Mouse (Mus musculus) heart, adult 2 months (tissue): ENCODE data around the gene Mtch2. TPM values are rescaled to one million over a fixed set of nuclear protein-coding genes. Genes with fewer than 3 reads are reported as not detected.

ENCODE experiments used
- DNase-seq, 2 experiments: peaks; one replicate each; pipeline ENCODE4 v3.0.0; 2021
- H3K27ac ChIP-seq: fragments of 200-600 bp; 2 replicates; pipeline ENCODE4 v1.8.1; 2022
- H3K27me3 ChIP-seq: fragments of 200-500 bp; 2 replicates; pipeline ENCODE4 v1.6.1; 2012; ENCODE audit warnings: mild to moderate bottlenecking, low read length, inconsistent platforms, mixed read lengths; ENCODE audit not compliant: control insufficient read depth, insufficient read depth
- H3K36me3 ChIP-seq: fragments of 200-500 bp; 2 replicates; pipeline ENCODE4 v1.6.1; 2012; ENCODE audit warnings: low read length, inconsistent platforms; ENCODE audit not compliant: control insufficient read depth, insufficient read depth
- H3K4me1 ChIP-seq: fragments of 200-500 bp; 2 replicates; pipeline ENCODE4 v1.6.1; 2011; ENCODE audit warnings: low read length; ENCODE audit not compliant: control insufficient read depth, insufficient read depth
- H3K4me3 ChIP-seq: fragments of 200-600 bp; 2 replicates; pipeline ENCODE4 v1.8.1; 2022
- H3K79me2 ChIP-seq: fragments of 200-500 bp; replicated peaks from 2 replicates; pipeline ENCODE4 v1.6.1; 2012; ENCODE audit warnings: mild to moderate bottlenecking, inconsistent platforms, low read length, moderate library complexity, mixed read lengths; ENCODE audit not compliant: control insufficient read depth, insufficient read depth
- H3K9ac ChIP-seq: fragments of 200-500 bp; 2 replicates; pipeline ENCODE4 v1.6.1; 2012; ENCODE audit warnings: low read depth, mild to moderate bottlenecking, control low read depth, inconsistent platforms, low read length, mixed read lengths
- CTCF ChIP-seq: fragments of 200-600 bp; IDR thresholded peaks from 2 replicates; pipeline ENCODE4 v1.8.1; 2022; ENCODE audit warnings: antibody characterized with exemption, mild to moderate bottlenecking, moderate library complexity
- EP300 ChIP-seq: fragments of 200-500 bp; IDR thresholded peaks from 2 replicates; pipeline ENCODE4 v1.6.1; 2011; ENCODE audit warnings: low read depth, low read length, control low read depth; ENCODE audit not compliant: insufficient read depth
- POLR2A ChIP-seq: fragments of 200-500 bp; IDR thresholded peaks from 2 replicates; pipeline ENCODE4 v1.6.1; 2011; ENCODE audit warnings: mild to moderate bottlenecking, low read depth, low read length, control low read depth; ENCODE audit not compliant: insufficient read depth
- WGBS: fragments of 180-500 bp; shearing (Covaris S2); methylation state at CpG from one replicate; pipeline ENCODE4 v1.1.7; 2018; 5-methylcytosine and 5-hydroxymethylcytosine counted together
- intact Hi-C: fragments of 180-260 bp; cut with DNase I; formaldehyde crosslinking; loops from one replicate; pipeline ENCODE4 v1.15.1; 2025
- polyA plus RNA-seq: library from polyadenylated mRNA; depleted of rRNA; stranded (reverse); fragments of >200 nt; gene quantifications from 2 replicates; pipeline ENCODE4 v1.2.3, GENCODE M21; 2012
- total RNA-seq, 2 experiments: library from RNA; stranded (reverse); gene quantifications; 2 replicates each; pipeline ENCODE4 v1.2.3; 2021

The Mtch2 gene
- total and polyA plus RNA-seq, 3 experiments, result 137 to 197 (median 171) TPM

DNA sequence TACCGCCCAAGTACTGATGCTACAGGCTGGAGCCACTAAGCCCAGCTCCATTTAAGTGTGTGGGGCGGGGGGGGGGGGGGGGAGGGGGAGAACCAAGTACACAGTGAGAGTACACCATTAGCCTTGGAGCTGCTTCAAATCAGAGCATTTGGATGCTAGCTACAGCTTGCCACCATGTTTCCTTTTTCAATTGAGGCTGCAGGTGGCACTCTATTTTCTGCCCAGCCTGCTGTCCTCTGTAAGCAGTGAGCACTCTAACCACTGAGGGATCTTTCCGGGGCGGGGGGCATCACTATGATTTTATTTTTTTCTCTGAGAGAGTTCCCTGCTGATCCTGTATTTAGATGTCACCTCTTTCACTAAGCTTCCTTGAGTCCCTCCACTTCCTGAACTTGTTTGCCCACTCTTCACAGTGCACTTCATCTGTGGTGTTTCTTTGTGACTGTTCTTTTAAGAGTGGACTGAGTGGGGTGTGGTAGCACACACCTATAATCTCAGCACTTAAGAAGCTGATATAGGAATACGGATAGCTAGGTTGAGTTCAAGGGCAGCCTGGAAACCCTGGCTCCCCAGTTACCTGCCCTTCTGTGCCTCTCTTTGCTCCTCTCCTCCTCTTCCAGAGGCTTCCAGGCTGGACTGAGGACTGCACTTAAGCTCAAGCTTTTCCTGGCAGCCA lies 30.8 kb downstream of the Mtch2 start:
- no peaks in the 10 kb centered on the region for H3K79me2 ChIP-seq
- TF ChIP-seq POLR2A (no peak), CTCF (no peak), EP300 (no peak)
- H3K36me3 ChIP-seq, result no peaks in the 10 kb centered on the region
- no peak overlapping the region for H3K4me3 ChIP-seq
- no peak overlapping the region for H3K27ac ChIP-seq
- DNase-seq, result no peak
- peaks cover 1% of the 10 kb centered on the region; the same call in 1 of the 2 replicates for H3K27me3 ChIP-seq
- intact Hi-C loops, result no loop called here
- WGBS, result 53% methylated on average over 5 of the region's 5 CpGs
- H3K9ac ChIP-seq, result no peak overlapping the region
- no peaks in the 10 kb centered on the region; the same call in 1 of the 2 replicates for H3K4me1 ChIP-seq

DNA sequence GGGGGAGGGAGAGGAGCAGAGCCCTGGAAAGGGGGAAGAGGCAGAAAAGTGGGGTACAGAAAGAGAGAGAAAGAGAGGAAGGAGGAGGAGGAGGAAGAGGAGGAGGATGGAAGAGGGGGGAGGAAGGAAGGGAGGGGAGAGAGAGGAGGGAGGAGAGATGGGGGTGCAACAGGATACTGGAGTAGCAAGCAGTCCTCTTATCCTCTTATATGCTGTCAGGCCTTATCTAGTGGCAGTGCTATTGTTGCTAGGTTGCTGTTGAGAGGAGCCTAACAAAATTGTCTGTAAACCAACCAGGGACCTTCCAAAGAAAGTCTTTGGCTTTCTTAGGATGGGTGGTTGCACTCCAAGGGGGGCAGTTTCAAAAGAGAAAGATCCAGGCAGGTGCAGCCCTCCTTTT lies 32.5 kb downstream of the Mtch2 start:
- TF ChIP-seq EP300 (no peak), CTCF (no peak), POLR2A (no peak)
- H3K36me3 ChIP-seq, result no peaks in the 10 kb centered on the region
- H3K9ac ChIP-seq, result no peak overlapping the region
- no peak for DNase-seq
- no peak overlapping the region for H3K4me3 ChIP-seq
- no peaks in the 10 kb centered on the region for H3K4me1 ChIP-seq
- H3K27ac ChIP-seq, result no peak overlapping the region
- peaks cover 1% of the 10 kb centered on the region; the same call in 1 of the 2 replicates for H3K27me3 ChIP-seq
- intact Hi-C loops, result no loop called here
- H3K79me2 ChIP-seq, result no peaks in the 10 kb centered on the region

DNA sequence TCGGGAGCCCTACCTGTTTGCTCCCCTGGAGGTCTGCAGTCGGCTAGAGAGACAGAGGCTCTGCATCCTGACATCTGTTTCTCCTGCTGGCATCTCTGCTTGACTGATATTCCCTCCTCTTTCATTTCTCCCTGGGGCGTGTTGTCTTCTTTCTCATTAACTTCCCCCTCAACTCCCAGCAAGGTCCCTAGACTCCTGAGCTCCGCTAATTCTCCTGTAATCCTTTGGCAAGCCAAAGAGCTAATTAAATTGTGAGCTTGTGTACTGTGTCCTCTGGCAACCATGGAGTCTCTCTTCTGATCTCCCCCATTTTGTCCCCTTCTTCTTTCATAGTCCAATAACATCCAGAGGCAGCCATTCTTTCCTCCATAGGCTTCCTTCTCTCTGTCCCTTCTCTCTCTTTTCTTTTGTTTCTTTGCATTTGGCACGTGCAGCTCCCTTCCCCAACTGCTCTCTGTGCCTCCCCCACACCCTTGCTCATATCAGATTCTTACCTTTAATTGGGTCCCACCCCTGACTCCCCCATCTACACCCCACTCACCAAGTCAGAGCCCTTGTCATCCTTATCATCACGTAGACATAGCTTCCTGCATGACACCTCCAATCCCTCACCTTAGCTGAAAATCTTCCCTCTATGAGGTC lies 33.3 kb downstream of the Mtch2 start:
- 42% methylated on average over 6 of the region's 6 CpGs for WGBS
- intact Hi-C loops, result no loop called here
- H3K27ac ChIP-seq, result no peak overlapping the region
- peaks cover 1% of the 10 kb centered on the region; the same call in 1 of the 2 replicates for H3K27me3 ChIP-seq
- H3K4me1 ChIP-seq, result no peaks in the 10 kb centered on the region
- H3K79me2 ChIP-seq, result no peaks in the 10 kb centered on the region
- H3K4me3 ChIP-seq, result no peak overlapping the region
- no peaks in the 10 kb centered on the region for H3K36me3 ChIP-seq
- no peak for DNase-seq
- TF ChIP-seq CTCF (no peak), EP300 (no peak), POLR2A (no peak)
- H3K9ac ChIP-seq, result no peak overlapping the region

DNA sequence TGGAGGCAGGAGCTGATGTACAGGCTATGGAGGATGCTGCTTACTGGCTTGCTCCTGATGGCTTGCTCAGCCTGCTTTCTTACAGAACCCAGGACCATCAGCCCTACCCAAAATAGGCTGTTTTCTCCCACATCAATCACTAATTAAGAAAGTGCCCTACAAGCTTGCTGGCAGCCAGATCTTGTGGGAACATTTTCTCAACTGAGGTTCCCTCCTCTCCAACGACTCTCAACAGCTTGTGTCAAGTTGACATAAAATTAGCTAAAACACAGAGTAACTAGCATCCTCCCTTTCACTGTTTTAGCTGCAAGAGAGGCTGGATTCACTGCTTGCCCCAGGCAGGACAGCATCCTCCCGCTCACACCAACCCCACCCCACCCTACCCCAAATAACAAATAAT lies 34.9 kb downstream of the Mtch2 start:
- Histone ChIP-seq H3K36me3 (no peaks in the 10 kb centered on the region), H3K27ac (no peak overlapping the region), H3K4me1 (no peaks in the 10 kb centered on the region), H3K4me3 (no peak overlapping the region), H3K79me2 (no peaks in the 10 kb centered on the region), H3K9ac (no peak overlapping the region), H3K27me3 (peaks cover 6% of the 10 kb centered on the region; the same call in 1 of the 2 replicates)
- no peak for TF ChIP-seq EP300
- no peak for TF ChIP-seq CTCF
- TF ChIP-seq POLR2A, result no peak
- intact Hi-C loops, result no loop called here
- 80% methylated on average over 2 of the region's 2 CpGs for WGBS
- DNase-seq, result no peak

DNA sequence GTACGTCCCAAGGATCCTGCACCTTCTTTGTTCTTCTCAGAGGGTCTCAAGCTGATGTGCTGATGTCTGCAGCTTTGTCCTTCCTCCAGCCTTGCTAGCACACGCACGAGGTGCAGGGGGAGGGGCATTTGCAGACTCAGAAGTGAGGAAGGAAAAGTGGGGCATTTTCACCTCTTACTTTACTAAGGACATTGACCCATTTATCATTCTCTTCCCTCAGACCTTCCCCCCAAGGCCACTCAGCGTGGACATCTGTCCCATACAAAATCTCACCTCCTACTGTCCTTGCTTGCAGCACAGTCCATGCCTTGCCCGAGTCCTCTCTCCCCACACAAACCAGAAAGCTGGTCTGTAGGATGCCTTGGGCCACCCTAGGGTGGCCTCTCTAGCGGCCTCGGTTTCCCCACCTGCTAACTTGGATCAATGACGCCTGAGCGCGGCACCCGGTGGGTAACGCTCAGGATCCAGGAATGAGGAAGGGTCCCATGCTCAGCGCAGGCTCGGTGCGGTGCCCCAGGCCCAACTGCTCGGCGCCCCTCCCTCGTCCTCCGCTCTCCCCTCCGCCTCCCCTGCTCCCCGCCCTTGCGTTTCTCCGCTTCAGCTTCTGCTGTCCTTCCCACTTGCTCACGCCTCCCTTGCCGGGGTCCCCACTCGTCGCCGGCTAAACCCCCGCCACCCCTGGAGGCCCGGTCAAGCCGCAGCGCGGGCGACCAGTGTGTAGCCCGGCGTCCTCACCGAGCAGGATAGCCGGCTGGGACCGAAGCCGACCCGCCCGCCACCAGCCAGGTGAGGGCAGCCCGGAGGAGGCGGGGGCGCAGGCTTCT lies 38.5 kb downstream of the Mtch2 start, which contains the start of gene C1qtnf4:
Gene C1qtnf4, plus strand, starts transcription at position 643 of the 824 bp plus-strand sequence.
- Histone ChIP-seq H3K27ac (no peak within 1 kb of the TSS), H3K36me3 (no peaks in the 10 kb centered on the region), H3K4me1 (no peaks in the 10 kb centered on the region), H3K79me2 (no peaks in the 10 kb centered on the region), H3K9ac (peak within 1 kb of the TSS; percentile 40), H3K4me3 (peak within 1 kb of the TSS; percentile 28), H3K27me3 (peaks cover 7% of the 10 kb centered on the region; the same call in 1 of the 2 replicates)
- intact Hi-C loops, result no loop called here
- 5% methylated on average over 45 of the region's 45 CpGs for WGBS
- no peak for DNase-seq
- no peak for TF ChIP-seq POLR2A
- TF ChIP-seq CTCF, result no peak
- TF ChIP-seq EP300, result no peak

DNA sequence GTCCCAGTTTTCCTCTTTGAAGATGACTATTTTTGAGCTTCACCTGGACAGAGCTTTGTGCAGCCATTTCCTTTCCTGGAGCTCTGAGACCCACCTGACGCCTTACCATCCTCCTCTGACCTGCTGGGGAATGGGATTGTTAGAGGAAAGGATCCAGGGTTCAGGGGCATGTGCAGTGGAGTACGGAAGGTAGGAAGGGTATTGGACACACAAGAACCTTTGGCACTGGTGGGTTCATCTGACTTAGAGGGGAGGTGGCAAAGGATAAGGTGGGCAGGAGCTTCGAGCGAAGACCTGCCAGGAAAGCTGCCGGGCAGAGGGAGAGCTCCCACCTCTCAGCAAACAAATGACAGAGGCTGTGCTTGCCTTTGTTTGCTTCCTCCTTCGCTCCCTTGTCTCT lies 39.5 kb downstream of the Mtch2 start:
- no peak for DNase-seq
- no peak for TF ChIP-seq POLR2A
- TF ChIP-seq CTCF, result no peak
- TF ChIP-seq EP300, result no peak
- Histone ChIP-seq H3K27ac (no peak overlapping the region), H3K27me3 (peaks cover 7% of the 10 kb centered on the region; the same call in 1 of the 2 replicates), H3K79me2 (no peaks in the 10 kb centered on the region), H3K4me1 (no peaks in the 10 kb centered on the region), H3K9ac (no peak overlapping the region), H3K4me3 (no peak overlapping the region), H3K36me3 (no peaks in the 10 kb centered on the region)
- WGBS, result 52% methylated on average over 6 of the region's 6 CpGs
- intact Hi-C loops, result no loop called here
